Mouse (Mus musculus) retina, postnatal 7 days (tissue): Measurements from ENCODE around the gene Mon1b.

Experiments
- DNase-seq: peaks from one replicate; pipeline ENCODE4 v3.0.0-alpha.2; 2012; ENCODE audit warnings: low read depth, low spot score

Mon1b gene

DNA sequence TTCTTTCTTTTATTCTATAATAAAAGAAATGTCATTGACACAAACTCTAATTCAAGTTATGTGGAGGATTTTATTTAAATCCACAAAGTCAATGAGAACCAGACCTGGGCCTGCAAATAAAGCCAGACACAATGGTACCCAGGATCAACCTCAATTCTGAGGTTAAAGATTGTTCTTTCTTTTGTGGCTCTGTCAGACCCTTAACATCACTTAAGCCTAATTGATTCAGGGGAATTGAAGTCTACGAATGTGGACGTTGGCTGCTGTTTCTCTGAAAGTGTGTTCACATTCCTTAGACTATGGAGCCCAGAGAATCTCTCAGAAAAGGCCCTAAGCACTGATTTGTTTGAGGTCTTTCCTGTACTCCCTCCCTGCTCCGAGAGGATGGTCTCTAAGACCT, 37.9 kb downstream of the Mon1b start:
- no peak for DNase-seq

DNA sequence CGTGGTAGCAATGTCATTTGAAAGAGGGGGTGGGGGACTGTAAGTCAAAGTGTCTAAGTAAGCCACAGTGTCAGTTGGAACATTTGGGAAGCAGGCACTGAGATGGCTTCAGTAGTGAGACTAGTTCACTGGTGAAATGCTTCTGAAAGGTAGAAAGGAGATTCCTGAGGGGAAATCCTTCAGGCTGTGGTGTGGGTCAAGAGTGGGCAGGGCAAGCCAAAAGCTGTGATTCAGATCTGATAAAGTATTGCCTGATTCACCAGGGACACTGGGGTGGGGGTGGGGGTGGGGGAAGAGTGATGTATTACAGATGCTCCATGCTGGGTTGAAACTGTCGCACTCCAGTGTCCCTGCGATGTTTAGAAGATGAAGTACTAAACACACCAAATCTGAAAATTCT, 39.2 kb downstream of the Mon1b start:
- DNase-seq = no peak

DNA sequence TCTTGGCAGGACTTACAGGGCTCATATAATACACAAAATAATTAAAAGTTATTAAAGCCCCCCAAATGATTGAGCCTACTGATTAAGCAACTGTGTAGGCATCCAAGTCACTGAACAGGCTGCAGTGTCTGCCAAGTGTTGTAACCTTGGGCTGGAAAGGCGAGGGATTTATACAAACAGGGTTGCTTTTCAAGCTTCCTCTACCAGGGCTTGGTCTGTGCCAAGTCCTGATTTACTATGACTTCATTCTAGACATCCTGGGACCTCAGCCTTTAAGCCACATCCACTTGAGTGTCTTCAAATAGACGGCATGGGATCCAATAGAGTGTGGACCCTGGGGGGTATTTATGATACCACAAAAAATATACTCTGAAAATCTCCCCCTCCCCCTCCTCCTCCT, 39.9 kb downstream of the Mon1b start:
- no peak for DNase-seq

DNA sequence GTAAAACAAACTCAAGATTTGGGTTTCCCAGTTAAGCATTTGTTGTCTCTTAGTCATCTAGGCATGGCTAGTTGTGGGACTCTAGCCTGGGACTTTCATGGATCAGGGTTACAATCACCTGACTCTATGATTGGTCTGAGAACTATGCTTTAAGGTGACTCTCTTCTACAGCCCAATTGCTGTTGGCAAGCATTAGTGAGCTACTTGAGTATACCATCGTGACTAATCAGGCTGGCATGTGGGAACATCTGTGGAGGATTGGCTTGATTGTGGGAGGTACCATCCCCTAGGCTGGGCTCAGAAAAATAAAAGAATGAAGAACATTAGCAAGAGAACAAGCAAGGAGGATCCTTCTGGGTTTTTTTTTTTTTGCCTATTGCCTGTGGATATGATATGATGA, 41.4 kb downstream of the Mon1b start:
- no peak for DNase-seq

- DNase-seq = no peak
Observed at GRCm38 (mm10) chr8:113679361-113679760, 44.0 kb downstream of the Mon1b start.

- no peak for DNase-seq
Observed at GRCm38 (mm10) chr8:113687889-113688542, 52.6 kb downstream of the Mon1b start.

DNA sequence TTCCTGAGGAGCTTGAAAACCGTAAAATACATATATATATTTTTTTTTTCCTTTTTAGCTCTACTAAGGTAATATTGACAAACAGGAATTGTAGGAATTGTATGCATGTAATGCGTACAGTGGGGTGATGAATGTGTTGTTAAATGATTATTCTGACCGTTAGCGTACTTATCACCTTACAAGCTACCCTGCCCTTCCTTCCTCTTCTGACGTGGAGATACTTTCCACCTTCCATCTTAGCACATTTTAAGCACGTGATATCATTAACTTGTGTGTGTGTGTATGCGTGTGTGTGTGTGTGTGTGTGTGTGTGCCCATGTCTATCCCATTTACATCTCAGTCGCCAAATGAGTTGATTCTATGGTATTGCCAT, 53.1 kb downstream of the Mon1b start:
- no peak for DNase-seq

- DNase-seq = no peak
Observed at GRCm38 (mm10) chr8:113691622-113692343, 56.4 kb downstream of the Mon1b start.
